Mouse (Mus musculus) midbrain, embryonic 16.5 days (tissue): ENCODE results near the gene Pex1. TPM values are rescaled to one million over a fixed set of nuclear protein-coding genes. Genes with fewer than 3 reads are reported as not detected.

Source experiments
- ATAC-seq: fragments of 200-750 bp; cut with Nextera tagmentation; 2 replicates; pipeline ENCODE4 v1.8.0; 2017; ENCODE audit warnings: moderate TSS enrichment
- H3K27ac ChIP-seq: fragments of 300-500 bp; sonication (generic); 2 replicates; pipeline ENCODE4 v1.5.1; 2014; ENCODE audit warnings: mild to moderate bottlenecking, low read length, mixed read lengths
- H3K27me3 ChIP-seq: fragments of 300-500 bp; sonication (generic); 2 replicates; pipeline ENCODE4 v1.6.1; 2014; ENCODE audit warnings: low read depth, low read length, mixed read lengths; ENCODE audit not compliant: control insufficient read depth, insufficient read depth
- H3K36me3 ChIP-seq: fragments of 300-500 bp; sonication (generic); 2 replicates; pipeline ENCODE4 v1.6.1; 2014; ENCODE audit warnings: mild to moderate bottlenecking, low read length, moderate library complexity, mixed read lengths; ENCODE audit not compliant: control insufficient read depth, insufficient read depth
- H3K4me1 ChIP-seq: fragments of 300-500 bp; sonication (generic); 2 replicates; pipeline ENCODE4 v1.6.1; 2014; ENCODE audit warnings: mild to moderate bottlenecking, low read length, mixed read lengths; ENCODE audit not compliant: control insufficient read depth, insufficient read depth
- H3K4me2 ChIP-seq: fragments of 300-500 bp; sonication (generic); 2 replicates; pipeline ENCODE4 v1.6.1; 2014; ENCODE audit warnings: mild to moderate bottlenecking, low read length, mixed read lengths
- H3K4me3 ChIP-seq: fragments of 300-500 bp; sonication (generic); 2 replicates; pipeline ENCODE4 v1.5.1; 2014; ENCODE audit warnings: low read depth, mild to moderate bottlenecking, low read length, moderate library complexity, mixed read lengths
- H3K9ac ChIP-seq: fragments of 300-500 bp; sonication (generic); 2 replicates; pipeline ENCODE4 v1.6.1; 2014; ENCODE audit warnings: low read depth, low read length, mixed read lengths
- H3K9me3 ChIP-seq: fragments of 300-500 bp; sonication (generic); replicated peaks from 2 replicates; pipeline ENCODE4 v1.6.1; 2014; ENCODE audit warnings: mild to moderate bottlenecking, low read length, mixed read lengths; ENCODE audit not compliant: control insufficient read depth, poor library complexity, severe bottlenecking
- WGBS: fragments of 180-500 bp; shearing (Covaris S2); extraction: QIAGEN DNeasy Blood & Tissue Kit; methylation state at CpG from one replicate; pipeline ENCODE4 v1.1.7; 2014; 5-methylcytosine and 5-hydroxymethylcytosine counted together
- microRNA-seq: library from miRNA; unstranded; fragments of <30 nt; microRNA quantifications from one replicate; pipeline ENCODE4, GENCODE M21; 2017
- polyA plus RNA-seq: library from polyadenylated mRNA; unstranded; fragments of >200 nt; fragmentation: Nextera tagmentation; extraction: Ambion mirVana; gene quantifications from 2 replicates; pipeline ENCODE4 v1.2.1, GENCODE M21; 2015

The Pex1 gene
- polyA plus RNA-seq, 1 experiment from 2014 or later, result 26.2 TPM

- Histone ChIP-seq H3K4me3 (no peak overlapping the region), H3K27me3 (no peaks in the 10 kb centered on the region), H3K9ac (no peak overlapping the region), H3K4me1 (no peaks in the 10 kb centered on the region), H3K36me3 (no peaks in the 10 kb centered on the region), H3K4me2 (no peak overlapping the region), H3K27ac (no peak overlapping the region), H3K9me3 (no peaks in the 10 kb centered on the region)
- ATAC-seq, result no peak
- 87% methylated on average over 12 of the region's 12 CpGs for WGBS
These were observed 70.7 kb downstream of the Pex1 start for GRCm38 (mm10) chr5:3666585-3666984.

- Histone ChIP-seq H3K36me3 (no peaks in the 10 kb centered on the region), H3K4me1 (no peaks in the 10 kb centered on the region), H3K9me3 (no peaks in the 10 kb centered on the region), H3K4me3 (no peak overlapping the region), H3K9ac (no peak overlapping the region), H3K27me3 (no peaks in the 10 kb centered on the region), H3K27ac (no peak overlapping the region), H3K4me2 (no peak overlapping the region)
- WGBS, result 95% methylated on average over 6 of the region's 6 CpGs
- no peak for ATAC-seq
These were observed 74.2 kb downstream of the Pex1 start for GRCm38 (mm10) chr5:3669938-3670554.

Small RNA genes lying within 50 kb of the gene (microRNA-seq; reads per million reads assigned to microRNA genes)
- not detected for gene Gm26238

Other genes with a start within 250 kb of the Pex1 start
- 23.0 and 25.2 TPM in 2 replicates for gene Fam133b, start 52.2 kb upstream of the Pex1 start, polyA plus RNA-seq
- gene 1700109H08Rik, start 24.5 kb upstream of the Pex1 start, polyA plus RNA-seq, result 2.2 and 2.4 TPM in 2 replicates
- gene Rbm48, start 519 bp downstream of the Pex1 start, polyA plus RNA-seq, result 16.5 and 17.8 TPM in 2 replicates
- not detected in 2 replicates for gene Tmbim7, start 55.1 kb downstream of the Pex1 start, polyA plus RNA-seq
- gene Gatad1, start 61.1 kb downstream of the Pex1 start, polyA plus RNA-seq, result 59.9 and 62.9 TPM in 2 replicates
- 16.0 and 18.0 TPM in 2 replicates for gene Ankib1, start 206.9 kb downstream of the Pex1 start, polyA plus RNA-seq
- gene Krit1, start 207.1 kb downstream of the Pex1 start, polyA plus RNA-seq, result 56.6 and 59.8 TPM in 2 replicates
- 0.16 and 0.18 TPM in 2 replicates for gene Lrrd1, start 249.1 kb downstream of the Pex1 start, polyA plus RNA-seq